Mouse (Mus musculus) limb, embryonic 14.5 days (tissue): ENCODE results near the gene Tbc1d7. TPM values are rescaled to one million over a fixed set of nuclear protein-coding genes. Genes with fewer than 3 reads are reported as not detected.

Experiments used
- ATAC-seq: fragments of 200-750 bp; cut with Nextera tagmentation; 2 replicates; pipeline ENCODE4 v1.8.0; 2017; ENCODE audit warnings: low read depth, moderate number of reproducible peaks, moderate TSS enrichment; ENCODE audit not compliant: low FRiP score
- DNase-seq: peaks from one replicate; pipeline ENCODE4 v3.0.0-alpha.2; 2015; ENCODE audit warnings: low spot score
- H3K27ac ChIP-seq: fragments of 300-500 bp; sonication (generic); replicated peaks from 2 replicates; pipeline ENCODE4 v1.5.1; 2014; ENCODE audit warnings: low read depth, mild to moderate bottlenecking, low read length, moderate library complexity, mixed read lengths
- H3K27me3 ChIP-seq: fragments of 300-500 bp; sonication (generic); 2 replicates; pipeline ENCODE4 v1.6.1; 2014; ENCODE audit warnings: low read length, mixed read lengths; ENCODE audit not compliant: control insufficient read depth, insufficient read depth
- H3K36me3 ChIP-seq: fragments of 300-500 bp; sonication (generic); 2 replicates; pipeline ENCODE4 v1.6.1; 2014; ENCODE audit warnings: mild to moderate bottlenecking, low read length, moderate library complexity, mixed read lengths; ENCODE audit not compliant: control insufficient read depth, insufficient read depth
- H3K4me1 ChIP-seq: fragments of 300-500 bp; sonication (generic); 2 replicates; pipeline ENCODE4 v1.6.1; 2014; ENCODE audit warnings: antibody characterized with exemption, low read length, mixed read lengths; ENCODE audit not compliant: control insufficient read depth, insufficient read depth
- H3K4me2 ChIP-seq: fragments of 300-500 bp; sonication (generic); replicated peaks from 2 replicates; pipeline ENCODE4 v1.6.1; 2014; ENCODE audit warnings: low read depth, mild to moderate bottlenecking, low read length, moderate library complexity; ENCODE audit not compliant: severe bottlenecking
- H3K4me3 ChIP-seq: fragments of 300-500 bp; sonication (generic); replicated peaks from 2 replicates; pipeline ENCODE4 v1.5.1; 2014; ENCODE audit warnings: low read length
- H3K9ac ChIP-seq: fragments of 300-500 bp; sonication (generic); 2 replicates; pipeline ENCODE4 v1.6.1; 2014; ENCODE audit warnings: mild to moderate bottlenecking, low read depth, low read length, moderate library complexity; ENCODE audit not compliant: severe bottlenecking
- H3K9me3 ChIP-seq: fragments of 300-500 bp; sonication (generic); 2 replicates; pipeline ENCODE4 v1.6.1; 2016; ENCODE audit warnings: low read length; ENCODE audit not compliant: control insufficient read depth
- POLR2A ChIP-seq: fragments of 200-500 bp; IDR thresholded peaks from 2 replicates; pipeline ENCODE4 v1.8.0; 2012; ENCODE audit warnings: inconsistent platforms, mild to moderate bottlenecking, moderate library complexity, borderline replicate concordance; ENCODE audit not compliant: insufficient read depth, insufficient read length; ENCODE audit errors: extremely low read depth
- WGBS: fragments of 180-500 bp; shearing (Covaris S2); extraction: QIAGEN DNeasy Blood & Tissue Kit; methylation state at CpG from one replicate; pipeline ENCODE4 v1.1.7; 2014; 5-methylcytosine and 5-hydroxymethylcytosine counted together
- polyA plus RNA-seq, 2 experiments: library from polyadenylated mRNA; depleted of rRNA in 1 of 2; stranded (reverse) in 1 of 2; unstranded in 1 of 2; fragments of >200 nt; fragmentation: Nextera tagmentation in 1 of 2; extraction: Ambion mirVana in 1 of 2; gene quantifications; 2 replicates each; pipeline versions ENCODE4 v1.2.1 to v1.2.3; 2012 to 2014

Gene Tbc1d7
- polyA plus RNA-seq, 2 experiments: 31.6 to 52.4 TPM

DNA sequence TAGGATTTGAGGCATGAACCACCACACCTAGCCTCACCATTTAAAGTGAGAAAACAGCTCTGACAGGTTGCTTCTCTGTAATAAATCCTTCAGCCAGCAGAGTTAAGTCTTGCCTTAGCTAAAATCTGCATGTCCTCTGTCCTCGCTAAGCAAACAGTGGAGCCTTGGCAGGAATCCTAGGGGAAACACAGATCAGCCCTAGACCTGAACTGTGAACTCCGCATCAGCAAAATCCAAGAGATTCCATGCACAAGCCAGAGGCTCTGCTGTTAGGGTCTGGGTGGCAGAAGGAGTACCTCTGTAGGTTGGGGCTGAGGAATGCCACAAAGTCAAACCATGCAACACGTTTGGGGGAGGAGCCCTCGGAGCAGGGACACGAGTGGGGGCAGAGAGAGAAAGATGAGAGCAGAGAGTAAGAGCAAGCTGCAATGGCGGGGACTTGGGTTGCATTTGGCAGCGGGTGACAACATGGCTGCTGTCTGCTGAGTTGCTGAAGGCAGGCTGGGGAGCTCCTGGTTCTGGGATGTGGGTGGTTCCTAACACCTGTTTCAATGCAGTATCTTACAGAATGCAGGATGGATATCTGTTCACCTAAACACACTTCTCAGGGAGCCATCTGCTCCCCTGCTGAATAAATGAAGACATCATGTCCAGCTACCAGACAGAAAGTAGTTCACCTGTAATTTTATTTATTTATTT is 26.4 kb downstream of the Tbc1d7 start:
- WGBS: 65% methylated on average over 7 of the region's 7 CpGs
- Histone ChIP-seq H3K4me3 (no peak overlapping the region), H3K4me1 (no peaks in the 10 kb centered on the region), H3K36me3 (no peaks in the 10 kb centered on the region), H3K27me3 (no peaks in the 10 kb centered on the region), H3K4me2 (no peak overlapping the region), H3K9ac (no peak overlapping the region), H3K27ac (no peak overlapping the region), H3K9me3 (no peaks in the 10 kb centered on the region)
- DNase-seq: no peak
- no peak for ATAC-seq
- no peak for TF ChIP-seq POLR2A

DNA sequence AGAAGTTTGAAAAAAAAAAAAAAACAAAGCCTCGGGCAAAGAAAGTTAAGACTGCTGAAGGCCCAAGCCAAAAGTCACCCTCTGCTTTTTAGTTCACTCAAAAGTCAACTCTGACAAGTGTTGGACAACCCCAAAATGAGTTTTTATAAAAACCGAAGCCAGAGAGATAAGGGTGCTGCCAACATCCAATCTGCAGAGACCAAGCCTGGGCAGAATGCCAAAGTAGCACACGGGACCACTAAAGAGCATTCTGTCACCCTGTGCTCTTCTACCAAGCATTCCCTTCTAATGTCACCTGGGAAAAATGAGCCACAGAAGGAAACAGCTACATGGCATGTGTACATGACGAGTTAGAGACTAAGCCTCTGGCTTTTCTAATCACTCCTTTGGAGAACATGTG is 36.8 kb downstream of the Tbc1d7 start:
- Histone ChIP-seq H3K36me3 (no peaks in the 10 kb centered on the region), H3K27ac (no peak overlapping the region), H3K4me1 (peaks cover 8% of the 10 kb centered on the region), H3K4me3 (no peak overlapping the region), H3K9me3 (no peaks in the 10 kb centered on the region), H3K9ac (no peak overlapping the region), H3K27me3 (no peaks in the 10 kb centered on the region), H3K4me2 (no peak overlapping the region)
- 50% methylated on average over 4 of the region's 4 CpGs for WGBS
- TF ChIP-seq POLR2A: no peak
- DNase-seq (no peak), ATAC-seq (no peak)

- ATAC-seq: no peak
- H3K27ac ChIP-seq: no peak overlapping the region
- H3K9me3 ChIP-seq: no peaks in the 10 kb centered on the region
- 61% methylated on average over 7 of the region's 7 CpGs for WGBS
- no peaks in the 10 kb centered on the region for H3K36me3 ChIP-seq
- H3K9ac ChIP-seq: no peak overlapping the region
- H3K4me2 ChIP-seq: no peak overlapping the region
- DNase-seq: no peak
- no peaks in the 10 kb centered on the region for H3K27me3 ChIP-seq
- TF ChIP-seq POLR2A: no peak
- no peak overlapping the region for H3K4me3 ChIP-seq
- peaks cover 8% of the 10 kb centered on the region for H3K4me1 ChIP-seq
Measured at GRCm38 (mm10) chr13:43133400-43133799, 37.9 kb downstream of the Tbc1d7 start.

GRCm38 (mm10) chr13:43132859-43133258 is 38.4 kb downstream of the Tbc1d7 start:
- peaks cover 8% of the 10 kb centered on the region for H3K4me1 ChIP-seq
- TF ChIP-seq POLR2A: no peak
- no peak overlapping the region for H3K27ac ChIP-seq
- no peak overlapping the region for H3K4me3 ChIP-seq
- no peak overlapping the region for H3K9ac ChIP-seq
- WGBS: 80% methylated on average over 9 of the region's 9 CpGs
- DNase-seq: no peak
- H3K9me3 ChIP-seq: no peaks in the 10 kb centered on the region
- H3K27me3 ChIP-seq: no peaks in the 10 kb centered on the region
- no peaks in the 10 kb centered on the region for H3K36me3 ChIP-seq
- H3K4me2 ChIP-seq: no peak overlapping the region
- no peak for ATAC-seq

GRCm38 (mm10) chr13:43131741-43132191 is 39.5 kb downstream of the Tbc1d7 start:
- peaks cover 8% of the 10 kb centered on the region for H3K4me1 ChIP-seq
- no peak overlapping the region for H3K9ac ChIP-seq
- H3K27me3 ChIP-seq: no peaks in the 10 kb centered on the region
- H3K4me2 ChIP-seq: no peak overlapping the region
- no peaks in the 10 kb centered on the region for H3K9me3 ChIP-seq
- 47% methylated on average over 10 of the region's 10 CpGs for WGBS
- H3K27ac ChIP-seq: no peak overlapping the region
- ATAC-seq (no peak), DNase-seq (no peak)
- H3K36me3 ChIP-seq: no peaks in the 10 kb centered on the region
- H3K4me3 ChIP-seq: no peak overlapping the region
- no peak for TF ChIP-seq POLR2A
